Mouse (Mus musculus) liver, adult 2 months (tissue): ENCODE data around the gene Zscan20.

Source experiments
- CTCF ChIP-seq: fragments of 200-500 bp; IDR thresholded peaks from 2 replicates; pipeline ENCODE4 v1.5.1; 2011; ENCODE audit warnings: low read depth, low read length, control low read depth
- POLR2A ChIP-seq: fragments of 200-500 bp; IDR thresholded peaks from 2 replicates; pipeline ENCODE4 v1.6.1; 2011; ENCODE audit warnings: low read length, control low read depth; ENCODE audit not compliant: insufficient read depth; ENCODE audit errors: extremely low read depth

- no peak for TF ChIP-seq CTCF
- TF ChIP-seq POLR2A: no peak
Measured at GRCm38 (mm10) chr4:128618963-128619362, 9.1 kb upstream of the Zscan20 start.
